Mouse (Mus musculus): ENCODE results near the gene Galnt17.

The Galnt17 gene

GRCm38 (mm10) chr5:130924245-130924827 lies 384.0 kb downstream of the Galnt17 start:
- no peak for DNase-seq

GRCm38 (mm10) chr5:130919969-130920368 lies 388.3 kb downstream of the Galnt17 start:
- DNase-seq: no peak

- no peak for DNase-seq
Measured at GRCm38 (mm10) chr5:130914606-130915005, 393.7 kb downstream of the Galnt17 start.

- no peak for DNase-seq
Measured at GRCm38 (mm10) chr5:130911551-130911950, 396.7 kb downstream of the Galnt17 start.

GRCm38 (mm10) chr5:130901736-130902135 lies 406.6 kb downstream of the Galnt17 start:
- no peak for DNase-seq

- DNase-seq: no peak
Measured at GRCm38 (mm10) chr5:130895991-130896390, 412.3 kb downstream of the Galnt17 start.

GRCm38 (mm10) chr5:130891735-130892134 lies 416.6 kb downstream of the Galnt17 start:
- DNase-seq: no peak

- no peak for DNase-seq
Measured at GRCm38 (mm10) chr5:130880331-130880730, 428.0 kb downstream of the Galnt17 start.

- no peak for DNase-seq
Measured at GRCm38 (mm10) chr5:130875391-130875790, 432.9 kb downstream of the Galnt17 start.

GRCm38 (mm10) chr5:130871086-130871485 lies 437.2 kb downstream of the Galnt17 start:
- DNase-seq: no peak

GRCm38 (mm10) chr5:130869869-130870268 lies 438.4 kb downstream of the Galnt17 start:
- no peak for DNase-seq

- peak; percentile 30 for DNase-seq
Measured at GRCm38 (mm10) chr5:130862302-130862701, 446.0 kb downstream of the Galnt17 start.

GRCm38 (mm10) chr5:130859736-130860135 lies 448.6 kb downstream of the Galnt17 start:
- no peak for DNase-seq

GRCm38 (mm10) chr5:130858706-130859105 lies 449.6 kb downstream of the Galnt17 start:
- no peak for DNase-seq

- DNase-seq: peak; percentile 45
Measured at GRCm38 (mm10) chr5:130858148-130858547, 450.1 kb downstream of the Galnt17 start.

- DNase-seq: no peak
Measured at GRCm38 (mm10) chr5:130854430-130854829, 453.9 kb downstream of the Galnt17 start.

- peak; percentile 89 for DNase-seq
Measured at GRCm38 (mm10) chr5:130853371-130853770, 454.9 kb downstream of the Galnt17 start.

GRCm38 (mm10) chr5:130852182-130852581 lies 456.1 kb downstream of the Galnt17 start:
- DNase-seq: no peak

GRCm38 (mm10) chr5:130849610-130850009 lies 458.7 kb downstream of the Galnt17 start:
- DNase-seq: no peak

GRCm38 (mm10) chr5:130848562-130848961 lies 459.7 kb downstream of the Galnt17 start:
- no peak for DNase-seq

GRCm38 (mm10) chr5:130825797-130826196 lies 482.5 kb downstream of the Galnt17 start:
- DNase-seq: no peak
